Mouse (Mus musculus): Measurements from ENCODE around the gene Zfp316.

The Zfp316 gene

GRCm38 (mm10) chr5:143222287-143222686 lies 47.5 kb downstream of the Zfp316 start:
- DNase-seq (ENCODE audit: low spot score) = no peak

GRCm38 (mm10) chr5:143220996-143221395 lies 48.8 kb downstream of the Zfp316 start:
- DNase-seq (ENCODE audit: low spot score) = no peak

GRCm38 (mm10) chr5:143213832-143214231 lies 56.0 kb downstream of the Zfp316 start:
- DNase-seq (ENCODE audit: low spot score) = no peak

- DNase-seq (ENCODE audit: low spot score) = no peak
These were observed 64.8 kb downstream of the Zfp316 start for GRCm38 (mm10) chr5:143205015-143205414.
